Mouse (Mus musculus) spleen, adult 18-20 months (tissue): Measurements from ENCODE around the gene Ntrk3.

Experiments
- DNase-seq, 2 experiments: peaks; one replicate each; pipeline ENCODE4 v3.0.0; 2022; ENCODE audit warnings: mixed read lengths in 2 of 2

Ntrk3 gene

DNA sequence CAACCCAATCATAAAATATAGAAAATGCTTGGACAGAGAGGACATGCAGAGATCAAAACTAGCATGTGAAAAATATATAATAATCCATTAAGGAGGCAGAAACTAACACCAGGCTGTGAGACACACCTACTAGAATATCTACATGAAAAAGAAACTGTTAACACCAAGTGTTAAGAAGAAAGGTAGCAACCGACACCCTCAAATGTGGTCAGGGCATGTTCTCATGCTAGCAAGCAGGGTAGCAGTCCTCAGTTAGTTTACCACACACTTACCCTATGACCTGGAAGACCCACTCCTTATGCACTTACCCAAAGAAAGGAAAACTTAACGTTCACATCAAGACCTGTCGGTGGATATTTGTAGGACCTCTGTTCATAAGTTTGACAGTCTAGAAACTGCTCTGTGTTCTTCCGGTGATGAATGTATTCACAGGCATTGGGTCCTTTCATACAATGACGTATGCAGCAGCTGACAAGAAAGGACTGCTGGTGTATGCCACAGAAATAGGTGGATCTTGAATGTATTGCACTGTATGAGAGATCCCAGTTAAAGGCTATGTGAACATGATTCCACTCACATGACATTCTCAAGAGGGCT is at the start of gene Ntrk3:
Gene Ntrk3 (minus strand): TSS at position 399 of the 597 bp plus-strand sequence.
- no peak for DNase-seq

DNA sequence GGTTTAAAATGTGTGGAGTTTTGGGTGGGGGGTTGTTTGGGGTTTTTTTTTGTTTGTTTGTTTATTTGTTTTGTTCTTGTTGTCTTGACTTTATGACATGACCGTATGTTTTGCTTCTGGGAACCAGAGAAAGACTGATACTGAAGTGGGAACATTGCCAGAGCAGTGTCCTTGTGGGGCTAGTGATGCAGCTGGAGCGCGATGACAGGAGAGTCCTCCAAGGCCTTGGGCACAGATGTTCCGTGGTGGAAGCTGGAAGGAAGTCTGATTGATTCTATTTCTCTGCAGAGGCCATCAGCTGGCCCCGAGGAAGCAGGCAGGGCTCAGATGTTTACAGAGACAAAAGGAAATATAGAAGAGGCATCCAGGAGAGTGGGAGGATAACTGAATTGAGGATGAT is 48.1 kb upstream of the Ntrk3 start:
- no peak for DNase-seq

DNA sequence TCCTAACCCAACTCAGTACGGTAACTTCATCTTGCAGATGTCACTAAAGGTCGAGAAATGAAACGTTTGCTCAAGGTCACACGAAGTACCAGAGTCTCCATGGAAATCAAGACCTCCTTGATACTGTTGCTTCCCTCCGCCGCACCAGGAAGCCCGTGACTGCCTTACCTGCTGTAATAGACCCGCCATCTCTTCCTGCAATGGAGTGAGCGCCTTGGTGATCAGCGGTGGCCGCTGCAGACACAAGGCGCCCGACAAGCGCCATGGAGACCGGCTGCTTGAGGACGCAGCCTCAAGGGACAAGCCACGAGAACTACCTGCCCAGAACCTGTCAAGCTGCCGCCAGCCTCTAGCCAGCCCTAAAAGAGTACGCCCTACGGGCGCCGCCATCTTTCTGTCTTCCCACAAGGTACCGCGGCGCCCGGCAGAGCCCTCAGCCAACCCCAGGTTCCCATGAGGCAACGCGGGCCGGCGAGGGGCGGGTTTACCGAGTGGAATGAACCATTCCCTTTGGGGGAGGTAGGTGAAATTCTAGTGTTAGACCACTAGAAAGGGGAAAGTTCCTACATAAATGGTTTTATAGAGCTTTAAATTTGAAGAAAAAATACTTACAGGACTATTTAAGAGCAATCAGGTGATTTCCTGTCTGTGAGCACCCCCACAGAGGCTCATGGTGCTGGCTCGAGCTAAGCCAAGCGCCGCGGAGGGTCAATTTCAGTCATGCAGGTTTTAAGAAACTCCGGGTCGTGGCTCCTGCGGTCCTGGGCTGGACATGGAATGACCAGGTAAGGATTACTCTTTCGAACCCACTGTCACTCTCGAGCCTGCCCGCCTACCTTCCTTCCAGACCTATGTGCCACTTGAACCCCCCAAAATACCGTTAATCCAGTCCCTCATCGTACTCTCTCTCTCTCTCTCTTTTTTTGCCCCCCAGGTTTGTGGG is 45.1 kb upstream of the Ntrk3 start, which contains the start of the genes Mrps11 and Mrpl46:
Gene Mrps11 (plus strand): TSS at position 481 of the 943 bp plus-strand sequence.
Gene Mrpl46 (minus strand): TSS at position 893 of the 943 bp plus-strand sequence.
- DNase-seq: peak; percentile 74 to 83

DNA sequence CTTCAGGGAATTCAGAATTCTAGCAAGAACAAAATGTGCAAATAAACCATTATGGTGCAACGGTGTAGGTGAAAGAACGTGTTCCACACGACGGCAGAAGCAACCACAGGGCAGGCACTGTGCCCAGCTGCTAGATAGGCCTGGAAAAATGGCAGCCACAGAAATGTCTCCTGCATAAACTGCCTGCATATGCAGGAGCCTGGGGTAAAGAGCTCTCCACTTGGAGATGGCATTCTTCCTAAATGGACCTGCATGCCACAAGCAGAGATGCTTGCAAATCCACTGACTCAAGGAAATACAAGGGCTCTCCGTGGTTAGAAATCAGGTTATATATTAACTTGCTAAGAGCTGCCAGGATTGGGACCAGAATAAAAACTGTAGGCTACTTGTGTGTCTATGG is 40.9 kb upstream of the Ntrk3 start:
- DNase-seq: no peak

DNA sequence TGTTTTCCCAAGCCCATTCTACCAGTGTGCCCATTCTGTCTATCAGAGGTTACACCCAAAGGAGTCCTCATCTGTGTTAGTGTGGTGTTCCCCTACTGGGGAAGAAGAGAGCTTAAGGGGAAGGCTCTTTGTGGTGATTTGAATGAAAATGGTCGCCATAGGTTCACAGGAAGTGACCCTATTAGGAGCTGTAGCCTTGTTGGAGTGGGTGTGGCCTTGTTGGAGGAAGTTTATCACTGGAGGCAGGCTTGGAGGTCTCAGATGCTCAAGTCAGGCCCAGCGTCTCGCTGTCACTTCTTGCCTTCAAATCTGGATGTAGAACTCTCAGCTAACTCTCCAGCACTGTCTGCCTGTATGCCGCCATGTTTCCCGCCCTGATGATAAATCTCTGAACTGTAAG is 33.1 kb upstream of the Ntrk3 start:
- DNase-seq: no peak

DNA sequence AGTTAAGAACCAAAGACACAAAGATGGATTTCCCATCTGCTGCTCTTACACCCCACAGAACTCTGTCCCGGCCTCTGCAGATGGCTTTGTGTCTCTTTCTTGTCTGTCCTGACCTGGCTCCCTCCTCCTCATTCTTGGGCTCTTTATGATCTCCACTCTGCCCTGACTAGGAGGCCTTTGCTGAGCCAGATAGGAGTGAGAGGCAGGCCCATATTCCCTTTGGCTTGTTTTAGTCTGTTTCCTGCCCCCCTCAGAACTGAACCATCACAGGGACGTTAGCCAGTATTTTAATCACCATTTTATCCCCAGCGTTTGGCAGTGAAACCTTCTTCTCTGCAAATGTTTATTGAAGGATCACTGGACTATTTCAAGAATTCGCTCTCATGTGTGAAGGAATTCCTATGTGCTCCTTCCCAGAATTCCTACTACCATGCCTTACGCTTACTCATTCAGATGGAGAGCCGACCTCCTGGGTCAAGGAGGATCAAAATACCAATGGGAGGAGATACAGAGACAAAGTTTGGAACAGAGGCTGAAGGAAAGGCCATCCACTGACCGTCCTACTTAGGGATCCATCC is 31.4 kb upstream of the Ntrk3 start:
- no peak for DNase-seq

DNA sequence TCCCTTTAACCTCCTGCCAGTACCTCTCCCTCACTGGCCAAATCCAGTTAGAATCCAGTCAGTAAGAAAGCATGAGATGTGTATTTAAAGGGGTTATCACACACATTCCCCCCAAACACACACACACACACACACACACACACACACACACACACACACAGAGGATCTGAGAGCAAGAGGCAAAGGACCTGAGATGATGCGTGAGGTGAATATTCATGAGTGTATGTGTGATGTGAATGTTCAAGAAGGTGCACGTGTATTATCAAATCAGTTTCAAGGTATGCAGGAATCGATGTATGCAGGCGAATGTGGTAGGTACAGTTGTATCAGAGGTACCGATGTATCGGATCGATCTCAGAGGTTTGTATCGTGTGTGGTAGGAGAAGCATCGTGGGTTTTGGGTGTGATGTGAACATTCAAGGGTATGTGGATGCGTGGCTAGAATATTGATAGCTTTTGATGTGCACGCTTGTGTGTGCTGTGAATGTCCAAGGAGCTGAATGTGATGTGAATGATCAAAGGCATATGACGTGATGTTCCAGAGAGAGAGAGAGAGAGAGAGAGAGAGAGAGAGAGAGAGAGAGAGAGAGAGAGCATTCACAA is 30.2 kb upstream of the Ntrk3 start:
- no peak for DNase-seq

DNA sequence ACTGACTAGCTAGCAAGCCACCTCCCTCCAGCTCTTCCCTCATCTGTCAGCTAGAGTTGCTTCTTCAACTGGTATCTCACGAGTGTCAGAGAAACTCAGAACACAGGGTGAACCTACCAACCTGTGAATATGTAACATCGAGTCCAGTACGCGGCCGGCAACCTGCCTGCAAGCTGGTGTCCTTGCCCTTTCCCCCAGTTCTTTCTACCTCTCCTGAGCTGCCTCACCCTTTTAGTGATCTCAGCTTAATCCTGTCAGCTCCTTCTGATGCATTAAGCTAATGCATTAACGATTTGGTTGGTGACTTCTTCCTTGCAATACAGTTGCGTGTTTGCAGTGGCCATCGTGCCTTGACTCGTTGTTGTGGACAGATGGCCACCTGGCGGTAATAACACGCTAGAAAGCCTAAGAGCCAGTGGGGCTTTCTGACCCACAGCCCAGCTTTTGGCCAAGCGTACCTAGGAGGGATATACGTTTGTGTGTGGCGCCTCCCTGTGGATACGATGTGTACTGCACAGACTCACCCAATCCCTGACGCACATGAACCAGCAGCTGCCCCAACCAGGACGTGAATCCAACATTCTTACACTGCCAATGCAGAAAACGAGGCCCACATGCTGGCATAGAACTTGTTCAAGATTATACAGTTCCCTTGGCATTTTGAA is 28.3 kb upstream of the Ntrk3 start:
- peak; percentile 27 to 64 for DNase-seq

DNA sequence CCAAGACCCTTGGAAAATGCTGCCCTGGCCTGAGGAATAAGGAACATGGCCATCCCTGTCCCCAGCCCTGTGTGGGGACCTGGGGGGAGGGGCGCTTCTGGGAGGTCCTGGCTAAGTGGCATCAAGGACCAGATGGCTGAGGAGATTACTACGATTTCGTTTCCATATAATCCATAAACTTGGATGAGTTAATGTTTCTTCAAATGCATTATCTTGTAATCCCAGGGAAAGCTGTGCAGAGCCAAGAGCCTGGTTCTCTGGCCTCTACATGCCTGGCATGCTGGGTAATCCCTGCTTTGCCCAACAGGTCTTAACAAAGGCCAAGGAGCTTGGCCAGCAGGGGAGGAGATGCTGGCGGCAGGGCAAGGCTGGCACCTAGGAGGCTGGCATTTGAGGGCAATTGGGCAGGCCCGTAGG is 27.4 kb upstream of the Ntrk3 start:
- no peak for DNase-seq

DNA sequence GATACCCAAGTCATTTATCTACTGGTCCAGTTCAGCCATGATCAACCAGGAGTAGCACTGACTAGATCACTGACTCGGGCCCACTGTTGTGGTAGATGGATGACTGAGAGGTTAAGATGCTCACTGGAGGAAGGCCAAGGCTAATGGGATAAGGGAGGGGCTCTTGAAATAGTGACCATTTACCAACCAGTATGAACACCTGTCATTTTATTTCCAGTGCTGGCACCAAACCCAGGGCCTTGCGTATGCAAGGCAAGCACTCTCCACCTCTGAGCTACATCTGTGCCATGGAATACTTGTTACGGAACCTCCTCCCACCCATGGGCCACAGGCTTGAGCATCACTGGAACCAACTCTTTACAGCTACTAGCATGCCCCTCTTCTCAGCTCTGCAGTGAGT is 26.0 kb upstream of the Ntrk3 start:
- DNase-seq: no peak

DNA sequence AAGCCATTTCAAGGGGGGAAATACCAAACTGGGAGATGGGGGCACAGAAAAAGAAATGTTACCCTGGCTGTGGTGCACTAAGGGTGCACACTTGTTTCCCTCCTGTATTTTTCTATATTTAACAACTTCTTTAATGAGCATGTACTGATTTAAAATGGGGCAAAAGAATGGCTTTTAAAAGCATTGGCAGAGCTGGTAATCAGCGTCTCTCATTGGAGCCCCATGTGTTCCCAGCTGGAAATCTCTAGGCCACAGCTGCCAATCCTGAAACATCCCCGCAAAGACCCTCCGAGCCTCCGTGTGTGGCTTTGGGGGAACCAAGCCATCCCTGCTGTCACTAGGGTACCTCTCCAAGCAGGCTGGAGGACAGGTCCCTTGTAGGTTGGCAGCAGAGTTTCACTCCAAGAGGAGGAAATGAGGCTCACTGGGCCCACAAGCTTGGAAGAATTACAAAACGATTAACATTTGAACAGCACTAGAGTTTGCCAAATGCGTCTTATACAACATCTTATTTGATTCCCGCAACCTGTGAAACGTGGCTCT is 16.7 kb upstream of the Ntrk3 start:
- DNase-seq: no peak

DNA sequence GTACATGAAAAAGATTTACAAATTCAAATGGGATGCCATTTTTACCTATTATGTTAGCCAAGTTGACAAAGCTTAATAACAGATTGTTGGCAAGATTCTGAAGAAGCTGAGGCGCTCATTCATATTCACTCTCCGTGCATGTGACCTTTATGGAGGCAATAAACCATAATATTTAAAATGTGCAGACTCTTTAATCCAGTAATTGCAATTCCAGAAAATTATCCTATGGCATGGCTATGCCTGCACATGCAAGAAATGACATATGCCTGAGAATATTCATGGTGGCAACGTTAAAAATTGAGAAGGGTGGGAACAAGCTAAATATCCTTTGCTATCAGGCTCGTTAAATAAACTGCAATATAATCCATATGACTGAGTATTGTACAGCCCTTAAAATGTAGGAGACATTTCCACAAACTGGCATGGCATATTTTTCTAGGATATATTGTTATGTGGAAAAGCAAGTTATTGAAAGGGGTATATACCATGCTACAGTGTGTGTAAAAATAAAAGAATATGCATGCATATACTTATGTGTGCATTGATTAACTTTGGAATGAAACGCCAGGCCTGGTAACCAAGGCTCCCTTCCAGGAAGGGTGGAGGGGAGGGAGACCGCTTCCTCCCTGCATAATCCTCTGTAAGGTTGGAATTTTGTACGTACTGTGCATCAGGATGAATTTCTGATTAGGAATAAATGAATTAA is 16.1 kb upstream of the Ntrk3 start:
- DNase-seq: no peak

DNA sequence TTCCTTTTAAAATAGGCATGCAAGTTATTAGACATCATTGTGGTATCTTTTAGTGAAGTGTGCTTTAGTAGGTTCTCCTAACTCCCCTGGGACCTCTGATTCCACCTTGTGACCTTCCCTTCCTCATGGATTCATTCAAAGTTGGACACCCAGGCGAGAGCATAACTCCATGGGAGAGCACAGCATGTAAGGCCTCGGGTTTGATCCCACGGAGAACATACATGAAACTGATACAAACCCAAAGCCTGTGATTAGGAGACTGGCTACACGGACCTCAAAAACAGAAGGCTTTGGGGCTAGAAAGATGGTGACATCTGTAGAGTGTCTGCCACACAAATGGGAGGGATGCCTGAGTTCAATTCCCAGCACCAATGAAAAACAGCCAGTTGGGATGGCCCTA is 15.1 kb upstream of the Ntrk3 start:
- no peak for DNase-seq

DNA sequence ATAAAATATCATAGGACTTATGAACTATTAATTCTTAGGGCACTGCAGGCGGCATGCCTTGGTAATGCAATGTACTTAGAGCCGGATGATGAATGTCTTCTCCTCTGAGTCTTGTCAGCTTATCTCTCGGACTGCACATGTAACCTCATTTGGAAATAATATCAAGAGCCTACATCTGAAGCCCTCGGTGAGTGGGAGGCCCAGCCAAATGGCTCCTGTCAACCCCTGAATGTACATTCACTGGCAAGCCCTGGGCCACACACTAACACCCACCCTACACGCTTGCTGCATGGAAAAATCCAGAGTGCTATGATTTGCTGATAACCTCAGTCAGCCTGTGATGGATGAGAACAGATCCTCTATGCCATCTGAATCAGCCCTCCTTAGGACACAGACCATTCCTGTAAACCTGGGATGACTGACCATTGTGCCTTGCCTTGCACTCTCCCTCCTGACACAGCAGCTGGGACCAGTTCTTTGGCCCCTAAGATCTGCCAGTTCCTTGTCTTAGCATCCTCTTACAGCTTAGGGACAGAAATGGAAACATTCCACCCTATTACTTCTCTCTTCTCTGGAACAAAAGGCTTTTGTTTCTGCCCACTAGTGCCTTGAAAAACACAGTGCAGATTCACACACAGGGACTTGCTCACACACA is 6.0 kb upstream of the Ntrk3 start:
- DNase-seq: no peak

DNA sequence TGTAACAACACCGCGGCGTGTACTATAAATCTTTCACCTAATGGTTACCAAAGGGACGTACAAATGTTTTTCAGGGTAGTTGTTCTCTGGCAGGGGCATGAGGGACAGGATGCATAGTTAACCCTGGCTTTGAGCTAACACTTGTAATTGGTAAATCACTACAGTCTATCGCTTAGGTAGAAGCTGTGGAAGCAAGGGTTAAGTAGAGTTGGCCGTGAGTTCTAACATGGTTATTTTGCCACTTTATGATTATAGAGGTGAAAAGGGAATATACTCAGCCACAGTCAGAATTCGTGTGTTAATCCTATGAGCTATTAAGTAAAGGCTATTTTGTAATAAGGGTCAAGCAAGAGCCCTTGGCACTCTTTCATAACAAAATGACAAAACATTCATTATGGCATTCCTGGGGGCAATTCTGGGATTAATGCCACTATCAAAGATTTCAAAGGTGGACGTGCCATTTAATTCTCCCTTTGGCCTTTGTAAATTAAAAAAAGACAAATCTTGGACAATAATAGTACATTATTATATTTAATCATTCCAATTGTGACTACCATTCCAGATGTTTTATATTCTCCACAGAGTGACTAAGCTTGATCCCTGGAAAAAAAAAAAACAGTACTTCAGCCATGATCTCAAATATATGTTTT is 1.7 kb upstream of the Ntrk3 start:
- DNase-seq: no peak

DNA sequence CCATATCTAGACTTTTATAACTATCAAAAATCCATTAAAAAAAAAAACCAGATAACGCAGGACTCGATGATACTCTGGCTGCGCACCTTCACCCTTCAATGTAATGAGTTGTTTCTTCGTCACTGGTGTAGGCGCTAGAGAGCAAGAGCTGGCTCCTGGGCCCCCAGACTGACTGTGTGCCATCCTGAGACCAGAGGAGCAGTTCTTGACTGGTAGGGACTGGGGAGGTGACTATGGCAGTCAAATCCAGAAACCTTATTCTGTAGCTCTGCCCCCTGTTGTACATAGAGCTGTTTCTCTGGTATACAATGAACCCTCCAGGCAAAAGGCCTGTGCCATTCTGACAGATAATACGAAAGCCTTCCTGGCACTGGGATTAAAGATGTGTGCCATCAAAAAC is 616 bp downstream of the Ntrk3 start:
- DNase-seq: no peak

DNA sequence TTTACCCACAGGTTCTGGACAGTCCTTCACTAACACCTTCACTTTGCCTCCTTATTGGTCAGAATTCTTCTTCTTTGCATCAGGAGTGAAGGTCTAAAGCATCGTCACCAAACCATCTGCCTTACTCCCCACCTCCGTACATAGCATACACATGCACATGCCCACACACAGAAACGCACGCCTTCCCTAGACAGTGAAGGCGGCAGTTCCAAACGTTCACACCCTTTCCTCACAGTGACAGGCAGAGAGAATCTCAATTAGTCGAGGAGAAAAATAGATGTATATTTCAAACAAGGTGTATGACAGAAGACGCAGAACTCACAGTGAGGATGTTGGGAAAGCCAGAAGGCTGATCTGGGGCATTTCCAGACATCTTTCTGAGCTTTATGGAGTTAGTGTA is 6.4 kb downstream of the Ntrk3 start:
- DNase-seq: no peak

DNA sequence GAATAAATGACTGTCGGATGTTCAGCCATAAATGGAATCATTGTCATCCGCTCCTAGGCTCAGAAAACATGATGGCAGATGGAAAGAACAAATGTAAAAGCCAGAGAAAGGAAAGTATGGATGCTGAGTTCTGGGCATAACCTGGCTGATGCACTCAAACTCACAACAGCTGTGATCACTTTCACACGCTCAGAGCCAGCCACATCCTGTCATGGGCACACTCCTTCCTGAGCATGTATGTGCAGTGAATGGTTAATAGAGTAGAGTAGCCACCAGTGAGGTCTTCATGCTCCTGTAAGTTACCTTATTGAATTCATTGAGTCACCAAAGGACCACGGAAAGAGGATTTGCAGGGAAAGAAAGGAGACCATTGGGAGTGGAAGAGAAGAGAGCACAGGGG is 13.2 kb downstream of the Ntrk3 start:
- DNase-seq: no peak

DNA sequence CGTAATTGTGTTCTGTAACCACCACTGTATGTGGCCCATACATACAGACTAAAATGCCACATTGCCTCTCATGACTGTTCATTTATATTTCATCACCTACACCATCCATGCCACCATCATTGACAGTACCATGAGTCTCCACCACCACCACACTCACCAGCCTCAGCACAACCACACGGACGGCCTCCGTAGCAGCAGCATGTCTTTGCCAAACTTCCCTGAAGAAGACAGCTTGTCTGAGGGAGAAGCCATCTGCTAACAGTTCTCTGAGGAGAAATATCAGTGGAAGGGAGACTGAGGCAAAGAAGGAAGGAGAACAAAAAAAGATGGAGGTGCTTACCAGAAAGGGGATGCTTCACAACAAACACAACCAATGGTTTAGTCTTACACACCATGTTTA is 15.8 kb downstream of the Ntrk3 start:
- no peak for DNase-seq

DNA sequence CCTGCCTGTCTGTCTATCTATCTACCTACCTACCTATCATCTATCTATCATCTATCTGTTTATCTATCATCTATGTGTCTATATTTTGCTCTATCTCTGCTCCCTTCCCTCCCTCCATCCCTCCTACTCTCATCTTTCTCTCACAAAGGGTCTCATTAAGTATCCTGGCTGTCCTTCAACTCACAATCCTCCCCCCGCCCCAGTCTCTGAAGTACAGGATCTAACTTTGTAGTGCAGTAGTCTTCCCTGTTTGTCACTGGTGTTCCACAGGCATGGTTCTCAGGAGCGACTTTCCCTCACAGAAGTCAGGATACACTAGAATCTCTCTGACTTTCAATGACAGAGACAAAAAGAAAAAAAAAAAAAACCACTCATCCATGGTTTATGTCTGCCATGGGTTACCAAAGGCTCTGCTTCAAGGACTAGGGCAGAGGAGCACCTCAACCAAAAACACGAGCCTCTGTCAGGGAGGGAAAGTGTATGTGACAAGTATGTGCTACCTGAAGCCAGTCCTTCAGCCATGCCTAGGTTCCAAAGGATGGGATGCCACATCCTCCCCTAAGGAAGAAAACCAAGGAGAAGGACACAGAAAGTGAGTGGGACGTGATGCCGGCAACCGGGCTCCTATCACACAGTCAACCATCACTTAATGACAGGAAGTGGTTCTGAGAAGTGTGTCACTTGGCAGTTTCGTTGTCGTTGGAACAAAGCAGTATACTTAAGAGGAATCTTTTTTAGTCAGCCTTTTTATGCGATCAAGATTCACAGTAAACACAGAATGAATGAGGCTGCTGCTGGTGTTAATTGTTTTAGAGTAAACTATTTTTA is 16.6 kb downstream of the Ntrk3 start:
- peak in 1 of 2 experiments; percentile 9 for DNase-seq
